Mouse (Mus musculus) stomach, postnatal 0 days (tissue): Measurements from ENCODE around the gene Prc1. TPM values are rescaled to one million over a fixed set of nuclear protein-coding genes. Genes with fewer than 3 reads are reported as not detected.
A peak's percentile ranks its signal among the peaks of the same experiment; 100 is the strongest.

Experiments
- ATAC-seq: fragments of 200-750 bp; cut with Nextera tagmentation; 2 replicates; pipeline ENCODE4 v1.8.0; 2017; ENCODE audit not compliant: low FRiP score, low TSS enrichment
- DNase-seq: peaks from one replicate; pipeline ENCODE4 v3.0.0-alpha.2; 2016; ENCODE audit warnings: low spot score
- H3K27ac ChIP-seq: fragments of 300-500 bp; sonication (generic); replicated peaks from 2 replicates; pipeline ENCODE4 v1.5.1; 2014; ENCODE audit warnings: mild to moderate bottlenecking, control low read depth
- H3K27me3 ChIP-seq: fragments of 300-500 bp; sonication (generic); 2 replicates; pipeline ENCODE4 v1.6.1; 2014; ENCODE audit warnings: low read length; ENCODE audit not compliant: control insufficient read depth, insufficient read depth
- H3K36me3 ChIP-seq: fragments of 300-500 bp; sonication (generic); 2 replicates; pipeline ENCODE4 v1.6.1; 2014; ENCODE audit warnings: low read length, mixed read lengths; ENCODE audit not compliant: control insufficient read depth, insufficient read depth
- H3K4me1 ChIP-seq: fragments of 300-500 bp; sonication (generic); replicated peaks from 2 replicates; pipeline ENCODE4 v1.6.1; 2014; ENCODE audit warnings: antibody characterized with exemption; ENCODE audit not compliant: control insufficient read depth, insufficient read depth
- H3K4me2 ChIP-seq: fragments of 300-500 bp; sonication (generic); replicated peaks from 2 replicates; pipeline ENCODE4 v1.6.1; 2014; ENCODE audit warnings: low read depth, mild to moderate bottlenecking, control low read depth, moderate library complexity
- H3K4me3 ChIP-seq: fragments of 300-500 bp; sonication (generic); 2 replicates; pipeline ENCODE4 v1.5.1; 2014; ENCODE audit warnings: low read depth, low read length, control low read depth
- H3K9ac ChIP-seq: fragments of 300-500 bp; sonication (generic); 2 replicates; pipeline ENCODE4 v1.6.1; 2014; ENCODE audit warnings: mild to moderate bottlenecking, low read length, control low read depth, mixed read lengths
- H3K9me3 ChIP-seq: fragments of 300-500 bp; sonication (generic); 2 replicates; pipeline ENCODE4 v1.6.1; 2016; ENCODE audit warnings: low read length; ENCODE audit not compliant: control insufficient read depth
- CTCF ChIP-seq: IDR thresholded peaks from 2 replicates; pipeline ENCODE4 v1.5.1; 2016; ENCODE audit warnings: antibody characterized with exemption, low read depth, mild to moderate bottlenecking, moderate library complexity
- EP300 ChIP-seq: optimal IDR thresholded peaks from 2 replicates; pipeline ENCODE3; 2016; ENCODE audit warnings: antibody characterized with exemption
- WGBS: fragments of 180-500 bp; shearing (Covaris S2); extraction: QIAGEN DNeasy Blood & Tissue Kit; methylation state at CpG from one replicate; pipeline ENCODE4 v1.1.7; 2014; 5-methylcytosine and 5-hydroxymethylcytosine counted together
- polyA plus RNA-seq: library from polyadenylated mRNA; unstranded; fragments of >200 nt; fragmentation: Nextera tagmentation; extraction: Ambion mirVana; gene quantifications from 2 replicates; pipeline ENCODE4 v1.2.1, GENCODE M21; 2015

Gene Prc1
- 32.6 and 38.0 TPM in 2 replicates for polyA plus RNA-seq

- no peak for TF ChIP-seq CTCF
- Histone ChIP-seq H3K4me2 (peak within 1 kb of the TSS; percentile 85), H3K9ac (peak within 1 kb of the TSS; percentile 77), H3K27me3 (no peaks in the 10 kb centered on the region), H3K4me3 (peak within 1 kb of the TSS; percentile 79), H3K27ac (peak within 1 kb of the TSS; percentile 61), H3K9me3 (no peaks in the 10 kb centered on the region), H3K36me3 (0 out of 2 replicates have a peak, but pooled peaks cover 2% of the 10 kb centered on the region), H3K4me1 (no peaks in the 10 kb centered on the region)
- ATAC-seq: peak; percentile 100
- DNase-seq: peak; percentile 99
- under 1% methylated on average over 52 of the region's 52 CpGs for WGBS
Measured at GRCm38 (mm10) chr7:80294062-80294763, at the start of gene Prc1. TSS of gene Prc1 (plus strand) at chr7:80294450.

DNA sequence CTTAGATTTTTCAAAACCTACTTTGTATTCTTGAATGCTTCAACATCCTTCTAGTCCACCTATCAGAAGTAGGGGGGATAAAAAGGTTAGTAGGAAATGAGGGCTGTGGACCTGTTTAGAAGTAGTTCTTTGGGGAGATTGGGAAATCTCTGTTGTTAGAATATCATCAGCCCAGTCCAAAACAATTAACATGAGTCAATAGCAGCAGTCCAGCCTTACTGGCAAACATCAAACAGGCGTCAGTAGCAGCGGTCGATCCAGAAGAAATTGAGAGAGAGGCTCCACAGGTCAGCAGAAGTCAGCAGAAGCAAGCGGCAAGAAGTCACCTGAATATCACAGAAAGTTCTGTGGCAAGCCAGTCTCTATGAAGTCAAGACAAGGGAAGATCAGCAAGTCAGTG is 49.4 kb upstream of the Prc1 start:
- WGBS: 92% methylated on average over 4 of the region's 4 CpGs
- Histone ChIP-seq H3K4me1 (no peaks in the 10 kb centered on the region), H3K4me3 (no peak overlapping the region), H3K36me3 (no peaks in the 10 kb centered on the region), H3K9ac (no peak overlapping the region), H3K27ac (no peak overlapping the region), H3K27me3 (no peaks in the 10 kb centered on the region), H3K9me3 (no peaks in the 10 kb centered on the region), H3K4me2 (no peak overlapping the region)
- no peak for DNase-seq
- no peak for TF ChIP-seq EP300
- ATAC-seq: no peak

- under 1% methylated on average over 48 of the region's 48 CpGs for WGBS
- Histone ChIP-seq H3K9ac (peak within 1 kb of the TSS; percentile 63), H3K36me3 (no peaks in the 10 kb centered on the region), H3K4me2 (peak within 1 kb of the TSS; percentile 65), H3K4me1 (no peaks in the 10 kb centered on the region), H3K27ac (peak within 1 kb of the TSS; percentile 81), H3K27me3 (no peaks in the 10 kb centered on the region), H3K4me3 (peak within 1 kb of the TSS; percentile 60), H3K9me3 (no peaks in the 10 kb centered on the region)
- peak; percentile 98 for ATAC-seq
- TF ChIP-seq EP300: no peak
- TF ChIP-seq CTCF: peak; percentile 69
- peak; percentile 98 for DNase-seq
Measured at GRCm38 (mm10) chr7:80246148-80246721, 48.0 kb upstream of the Prc1 start, which contains the start of gene Ttll13. TSS of gene Ttll13 (plus strand) at chr7:80246376.

GRCm38 (mm10) chr7:80246859-80247258 is 47.4 kb upstream of the Prc1 start:
- no peaks in the 10 kb centered on the region for H3K9me3 ChIP-seq
- TF ChIP-seq CTCF (no peak), EP300 (no peak)
- H3K9ac ChIP-seq: no peak overlapping the region
- H3K27ac ChIP-seq: no peak overlapping the region
- DNase-seq: no peak
- no peaks in the 10 kb centered on the region for H3K4me1 ChIP-seq
- H3K4me3 ChIP-seq: peak overlapping the region; percentile 60
- no peaks in the 10 kb centered on the region for H3K27me3 ChIP-seq
- no peaks in the 10 kb centered on the region for H3K36me3 ChIP-seq
- 31% methylated on average over 7 of the region's 7 CpGs for WGBS
- peak overlapping the region; percentile 65 for H3K4me2 ChIP-seq
- ATAC-seq: no peak

- no peak for TF ChIP-seq CTCF
- TF ChIP-seq EP300: no peak
- WGBS: 78% methylated on average over 7 of the region's 7 CpGs
Measured at GRCm38 (mm10) chr7:80252437-80252836, 41.8 kb upstream of the Prc1 start.

DNA sequence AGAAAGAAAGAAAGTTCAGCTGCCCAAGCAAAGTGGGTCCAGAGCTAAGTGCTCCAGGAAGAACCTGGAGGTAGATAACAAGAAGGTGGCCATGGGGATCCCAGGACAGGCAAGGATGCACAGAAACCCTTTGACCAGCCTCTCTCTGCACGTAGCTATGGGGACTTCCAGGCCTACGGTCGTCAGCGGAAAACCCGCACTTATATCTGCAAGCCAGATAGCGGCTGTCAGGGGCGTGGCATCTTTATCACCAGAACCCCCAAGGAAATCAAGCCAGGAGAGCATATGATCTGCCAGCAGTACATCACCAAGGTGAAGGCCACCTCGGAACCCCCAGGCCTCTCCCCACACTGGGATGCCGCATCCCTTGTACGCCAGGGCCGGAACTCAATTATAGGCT is 41.4 kb upstream of the Prc1 start:
- H3K4me2 ChIP-seq: no peak overlapping the region
- WGBS: 85% methylated on average over 11 of the region's 11 CpGs
- H3K4me1 ChIP-seq: no peaks in the 10 kb centered on the region
- ATAC-seq (no peak), DNase-seq (no peak)
- no peaks in the 10 kb centered on the region for H3K9me3 ChIP-seq
- no peak overlapping the region for H3K4me3 ChIP-seq
- no peak overlapping the region for H3K27ac ChIP-seq
- TF ChIP-seq EP300 (no peak), CTCF (no peak)
- H3K9ac ChIP-seq: no peak overlapping the region
- H3K27me3 ChIP-seq: no peaks in the 10 kb centered on the region
- H3K36me3 ChIP-seq: no peaks in the 10 kb centered on the region

More at GRCm38 (mm10) chr7:80252437-80252836, 41.8 kb upstream of the Prc1 start:
- H3K9me3 ChIP-seq: no peaks in the 10 kb centered on the region
- ATAC-seq (no peak), DNase-seq (no peak)
- H3K36me3 ChIP-seq: no peaks in the 10 kb centered on the region
- H3K4me2 ChIP-seq: no peak overlapping the region
- H3K4me3 ChIP-seq: no peak overlapping the region
- no peaks in the 10 kb centered on the region for H3K27me3 ChIP-seq
- H3K4me1 ChIP-seq: no peaks in the 10 kb centered on the region
- no peak overlapping the region for H3K9ac ChIP-seq
- H3K27ac ChIP-seq: no peak overlapping the region
